Mouse (Mus musculus) left cerebral cortex, adult 2 months (tissue): ENCODE measurements around the gene Sobp. TPM values are rescaled to one million over a fixed set of nuclear protein-coding genes. Genes with fewer than 3 reads are reported as not detected.

Experiments used
- DNase-seq, 2 experiments: peaks; one replicate each; pipeline ENCODE4 v3.0.0; 2021 to 2022; ENCODE audit warnings: low spot score in 2 of 2, mixed read lengths in 1 of 2; ENCODE audit errors: extremely low spot score in 1 of 2
- H3K27ac ChIP-seq: fragments of 200-600 bp; 2 replicates; pipeline ENCODE4 v1.8.1; 2022
- H3K4me3 ChIP-seq: fragments of 200-600 bp; 2 replicates; pipeline ENCODE4 v1.8.1; 2022
- CTCF ChIP-seq: fragments of 200-600 bp; IDR thresholded peaks from 2 replicates; pipeline ENCODE4 v1.8.1; 2022; ENCODE audit warnings: antibody characterized with exemption, mild to moderate bottlenecking, moderate library complexity
- intact Hi-C: fragments of 180-260 bp; cut with DNase I; formaldehyde crosslinking; loops from one replicate; pipeline ENCODE4 v1.15.1; 2025
- total RNA-seq, 2 experiments: library from RNA; stranded (reverse); gene quantifications; 2 replicates each; pipeline ENCODE4 v1.2.3; 2021

The Sobp gene
- total RNA-seq, 2 experiments from 2014 or later: 76.4 to 77.1 TPM

DNA sequence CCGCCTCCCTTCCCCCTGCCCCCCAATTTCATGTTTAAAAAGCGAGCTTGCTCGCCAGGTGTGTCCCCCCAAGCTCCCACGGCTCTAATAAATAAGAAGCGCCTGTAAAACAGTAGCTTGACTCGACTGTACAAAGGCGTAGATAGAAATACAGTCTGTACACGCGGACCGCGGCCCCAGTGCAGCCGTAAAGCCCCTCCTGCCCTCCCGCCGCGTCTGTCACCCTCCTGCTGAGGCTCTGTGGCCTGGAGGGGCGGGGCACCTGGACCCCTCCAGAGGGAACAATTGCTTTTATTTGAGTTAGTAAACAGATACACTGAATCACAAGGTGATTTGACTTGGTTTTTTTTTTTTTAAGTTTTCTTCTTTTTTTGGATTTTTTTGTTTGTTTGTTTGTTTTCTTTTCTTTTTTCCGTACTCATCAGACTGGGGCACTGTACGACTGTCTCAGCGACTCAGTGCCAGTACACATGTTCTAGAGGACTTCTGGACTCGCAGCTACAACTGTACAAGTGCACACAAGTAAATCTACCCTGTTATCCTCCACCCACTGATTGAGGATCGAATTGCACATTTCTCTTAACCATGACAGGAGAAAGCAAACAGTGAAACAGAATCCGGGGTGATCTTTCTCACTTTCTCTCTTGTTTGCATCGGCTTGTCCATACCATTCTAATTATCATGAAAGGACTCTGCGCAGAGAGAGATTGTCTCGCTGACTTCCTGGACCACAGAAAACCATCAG lies 171.4 kb downstream of the Sobp start:
- peak overlapping the region; percentile 31; the same call in 1 of the 2 replicates for H3K4me3 ChIP-seq
- intact Hi-C loops: no loop called here
- DNase-seq: no peak

GRCm38 (mm10) chr10:43002066-43002678 lies 172.2 kb downstream of the Sobp start:
- no peak for DNase-seq
- no peak overlapping the region for H3K27ac ChIP-seq
- intact Hi-C loops: no loop called here
- H3K4me3 ChIP-seq: no peak overlapping the region
- no peak for TF ChIP-seq CTCF

More for the DNA sequence above, 171.4 kb downstream of the Sobp start:
- no peak overlapping the region for H3K27ac ChIP-seq
- TF ChIP-seq CTCF: no peak

DNA sequence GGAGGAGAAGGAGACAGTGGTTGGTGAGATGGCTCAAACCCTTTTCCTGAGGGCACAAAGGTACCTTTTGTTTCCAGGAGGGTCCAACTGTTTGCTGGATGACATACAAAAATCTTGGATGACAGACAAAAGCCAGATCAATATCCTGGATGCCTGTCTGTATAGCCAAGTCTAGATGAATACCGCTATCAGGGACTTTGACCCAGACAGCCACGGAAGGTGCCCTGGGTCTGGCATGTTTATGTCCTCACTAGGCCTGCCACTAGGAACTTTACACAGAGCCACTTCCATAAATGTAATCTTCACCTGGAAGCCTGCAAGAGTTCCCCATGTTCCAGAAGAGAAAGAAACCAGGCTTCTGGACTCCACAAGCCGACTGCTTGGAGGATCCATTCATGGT lies 172.9 kb downstream of the Sobp start:
- intact Hi-C loops: no loop called here
- no peak for DNase-seq
- no peak for TF ChIP-seq CTCF
- Histone ChIP-seq H3K4me3 (no peak overlapping the region), H3K27ac (no peak overlapping the region)

GRCm38 (mm10) chr10:42999324-42999723 lies 175.0 kb downstream of the Sobp start:
- TF ChIP-seq CTCF: no peak
- no peak overlapping the region for H3K4me3 ChIP-seq
- intact Hi-C loops: no loop called here
- no peak overlapping the region for H3K27ac ChIP-seq
- no peak for DNase-seq

- intact Hi-C loops: no loop called here
- no peak overlapping the region for H3K27ac ChIP-seq
- H3K4me3 ChIP-seq: no peak overlapping the region
- TF ChIP-seq CTCF: no peak
- no peak for DNase-seq
Observed at GRCm38 (mm10) chr10:42997278-42997677, 177.1 kb downstream of the Sobp start.

DNA sequence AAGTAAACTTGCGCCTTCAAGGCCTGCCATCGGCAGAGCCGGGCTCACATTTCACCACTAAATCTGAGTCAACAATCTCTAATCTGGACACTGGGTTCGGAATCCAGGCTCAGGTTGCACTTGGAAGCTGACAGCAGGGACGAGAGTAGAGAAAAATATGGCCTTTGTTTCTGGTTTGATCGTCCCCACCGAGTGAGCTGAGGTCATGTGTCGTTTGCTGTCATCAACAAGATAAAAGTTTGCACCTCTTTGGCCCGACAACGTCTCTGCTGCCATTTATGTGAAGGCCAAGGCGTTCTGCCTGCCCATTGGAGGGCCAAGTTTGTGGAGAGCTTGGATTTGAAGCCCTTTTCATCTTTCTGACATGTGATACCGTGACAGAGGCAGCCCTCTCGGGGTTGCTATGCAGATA lies 178.8 kb downstream of the Sobp start:
- Histone ChIP-seq H3K27ac (no peak overlapping the region), H3K4me3 (no peak overlapping the region)
- intact Hi-C loops: no loop called here
- DNase-seq: no peak
- TF ChIP-seq CTCF: no peak

- no peak for DNase-seq
- no peak for TF ChIP-seq CTCF
- no peak overlapping the region for H3K27ac ChIP-seq
- peak overlapping the region; percentile 14; the same call in 1 of the 2 replicates for H3K4me3 ChIP-seq
- intact Hi-C loops: no loop called here
Observed at GRCm38 (mm10) chr10:42994331-42994782, 180.0 kb downstream of the Sobp start.

DNA sequence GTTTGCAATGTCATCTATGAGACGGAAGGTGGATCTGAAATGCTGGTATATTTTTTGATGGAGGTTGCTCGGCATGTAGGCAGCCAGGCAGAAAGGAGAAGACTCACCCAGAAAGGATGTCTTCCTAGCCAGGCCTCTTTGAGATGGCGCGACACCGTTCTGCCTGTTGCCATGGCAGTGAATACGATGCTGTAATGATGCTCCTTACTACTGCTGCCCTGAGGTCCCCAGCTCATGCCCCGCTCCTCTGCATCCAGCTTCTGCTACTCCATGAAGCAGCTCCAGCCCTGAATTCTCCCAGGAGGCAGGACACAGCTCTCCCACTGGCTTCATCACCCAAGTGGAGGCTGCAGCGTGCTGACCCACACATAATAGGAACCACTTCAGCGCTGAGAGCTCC lies 183.3 kb downstream of the Sobp start:
- Histone ChIP-seq H3K27ac (no peak overlapping the region), H3K4me3 (no peak overlapping the region)
- no peak for DNase-seq
- intact Hi-C loops: no loop called here
- no peak for TF ChIP-seq CTCF

GRCm38 (mm10) chr10:42989910-42990309 lies 184.4 kb downstream of the Sobp start:
- peak; percentile 87 for TF ChIP-seq CTCF
- peak; percentile 42 to 65 for DNase-seq
- intact Hi-C loops: loop anchor here (5.0 kb wide), 1 partner anchor 148 kb away; no protein-coding TSS in a partner anchor
- Histone ChIP-seq H3K27ac (no peak overlapping the region), H3K4me3 (no peak overlapping the region)

GRCm38 (mm10) chr10:42988627-42989026 lies 185.7 kb downstream of the Sobp start:
- Histone ChIP-seq H3K4me3 (no peak overlapping the region), H3K27ac (no peak overlapping the region)
- no peak for TF ChIP-seq CTCF
- no peak for DNase-seq
- intact Hi-C loops: loop anchor here (5.0 kb wide), 1 partner anchor 146 kb away; no protein-coding TSS in a partner anchor

DNA sequence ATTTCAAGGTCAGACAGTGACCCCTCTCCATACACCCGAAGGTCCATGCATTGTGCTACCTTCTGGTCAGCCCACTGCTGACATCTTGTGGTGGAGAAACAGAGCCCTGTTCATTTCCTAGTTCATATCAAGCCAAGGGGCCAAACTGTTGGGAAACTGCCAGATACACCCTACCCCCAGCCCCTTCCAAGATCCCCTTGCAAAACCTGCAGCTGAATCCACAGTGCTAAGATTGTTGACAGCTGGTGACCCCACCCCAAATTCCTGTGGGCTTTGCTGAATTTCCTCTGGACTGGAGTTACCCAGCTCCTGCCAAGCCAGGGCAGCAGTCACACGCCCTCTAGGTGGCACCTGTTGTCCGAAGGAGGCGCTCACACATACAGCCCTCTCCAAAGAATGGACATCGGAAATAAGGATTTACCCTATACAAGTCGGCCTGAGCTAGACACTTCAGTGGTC lies 186.7 kb downstream of the Sobp start:
- no peak overlapping the region for H3K27ac ChIP-seq
- H3K4me3 ChIP-seq: no peak overlapping the region
- no peak for DNase-seq
- intact Hi-C loops: loop anchor here (1.0 to 5.0 kb wide), 2 partner anchors 29 to 145 kb away; no protein-coding TSS in a partner anchor
- peak; percentile 62 for TF ChIP-seq CTCF

DNA sequence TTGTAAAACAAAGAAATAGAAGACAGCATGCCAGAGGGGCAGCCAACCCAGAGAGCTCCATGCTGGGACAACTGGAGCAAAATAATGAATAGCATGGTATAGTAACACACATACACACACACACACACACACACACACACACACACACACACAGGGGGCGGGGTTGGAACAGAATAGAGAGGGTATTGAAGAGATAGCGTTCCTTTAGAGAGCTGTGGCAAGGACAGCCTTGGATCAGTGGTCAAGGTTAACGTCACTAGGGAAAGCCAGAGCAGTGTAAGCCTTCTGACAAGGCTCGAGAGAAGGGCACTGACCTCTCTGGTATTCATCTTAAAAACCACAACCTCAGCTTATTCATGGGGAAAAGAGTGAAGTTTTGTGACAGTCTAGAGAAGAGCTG lies 189.4 kb downstream of the Sobp start:
- TF ChIP-seq CTCF: no peak

More for the DNA sequence above, 189.4 kb downstream of the Sobp start:
- no peak for DNase-seq
- H3K27ac ChIP-seq: no peak overlapping the region
- intact Hi-C loops: loop anchor here (5.0 kb wide), 1 partner anchor 143 kb away; no protein-coding TSS in a partner anchor
- no peak overlapping the region for H3K4me3 ChIP-seq
